Mouse (Mus musculus) cerebellum, adult 11 months (tissue): ENCODE results near the gene Fam198a.

ENCODE experiments used
- DNase-seq: peaks from one replicate; pipeline ENCODE4 v3.0.0; 2022

Gene Fam198a

GRCm38 (mm10) chr9:122023873-122024272 is 73.1 kb downstream of the Fam198a start:
- no peak for DNase-seq

- DNase-seq: no peak
Measured at GRCm38 (mm10) chr9:122024419-122024818, 73.6 kb downstream of the Fam198a start.

- peak; percentile 38 for DNase-seq
Measured at GRCm38 (mm10) chr9:122025855-122026590, 75.2 kb downstream of the Fam198a start.

- peak; percentile 95 for DNase-seq
Measured at GRCm38 (mm10) chr9:122027081-122027913, 76.5 kb downstream of the Fam198a start.

- peak; percentile 35 for DNase-seq
Measured at GRCm38 (mm10) chr9:122027914-122028745, 77.3 kb downstream of the Fam198a start.

- DNase-seq: peak; percentile 13
Measured at GRCm38 (mm10) chr9:122029765-122030164, 79.0 kb downstream of the Fam198a start.
